In the genomic region with DNA sequence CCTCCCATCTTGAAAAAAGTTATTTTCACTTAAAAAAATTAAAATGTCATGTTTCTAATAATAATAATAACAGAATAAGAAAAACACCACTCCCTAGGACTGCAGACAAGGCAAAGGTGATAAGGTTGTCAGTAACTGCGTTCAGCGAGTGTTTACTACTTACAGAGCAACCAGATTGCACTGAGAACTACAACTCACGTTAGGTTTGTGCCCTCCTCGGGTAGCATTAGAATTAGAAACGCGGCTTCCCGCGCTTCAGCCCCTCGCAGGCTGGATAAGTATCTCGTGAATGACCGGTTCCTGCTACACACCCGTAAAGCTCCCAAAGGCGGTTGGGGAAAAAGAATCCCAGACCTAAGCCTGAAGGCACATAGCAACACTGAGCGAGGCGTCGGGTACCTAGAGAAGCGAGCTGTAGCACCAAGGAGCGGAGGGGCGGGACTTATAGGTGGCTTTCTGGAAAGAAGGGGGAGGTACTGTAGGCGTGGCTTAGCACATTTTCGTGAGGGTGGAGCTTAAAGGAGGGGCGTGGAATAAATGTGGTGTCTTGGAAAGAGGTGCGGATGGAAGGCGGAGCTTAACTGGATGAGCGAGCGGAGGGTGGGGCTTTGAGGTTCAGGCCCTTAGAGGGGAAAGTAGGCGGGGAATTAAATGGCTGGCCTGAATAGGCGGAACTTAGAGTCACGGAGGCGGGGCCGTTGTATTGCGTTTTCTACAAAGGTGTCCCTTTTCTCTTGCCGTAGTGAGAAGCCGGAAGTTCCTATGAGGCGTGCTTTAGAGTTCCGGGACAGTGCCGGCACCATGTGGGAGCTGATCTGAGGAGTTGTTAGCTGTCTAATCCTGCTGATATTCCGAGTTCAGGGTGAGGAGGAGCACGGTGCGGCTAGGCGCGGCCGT, we compare ENCODE assay signal across 8 mouse cellular contexts. TPM values are rescaled to one million over a fixed set of nuclear protein-coding genes. Genes with fewer than 3 reads are reported as not detected.
DNase-seq lines count a peak whose midpoint lies in the region; ATAC-seq lines count a peak whose summit lies in the region.

TSS of gene Heatr1 (plus strand) at position 419 of the 897 bp plus-strand sequence.

- peak within 1 kb of the TSS; percentile 96 for H3K4me2 ChIP-seq in forebrain, embryonic 14.5 days (ENCODE audit: low read length)
- H3K4me2 ChIP-seq in neural tube, embryonic 15.5 days, result peak within 1 kb of the TSS; percentile 98

- H3K9me3 ChIP-seq in forebrain, embryonic 14.5 days (replicated peaks; ENCODE audit: control insufficient read depth, low read length), result no peaks in the 10 kb centered on the region
- H3K9me3 ChIP-seq in neural tube, embryonic 15.5 days (replicated peaks), result no peaks in the 10 kb centered on the region

- H3K27ac ChIP-seq in forebrain, embryonic 14.5 days (ENCODE audit: low read depth, low read length), result no peak within 1 kb of the TSS
- H3K27ac ChIP-seq in neural tube, embryonic 15.5 days (replicated peaks), result peak within 1 kb of the TSS; percentile 80

- no peaks in the 10 kb centered on the region for H3K27me3 ChIP-seq in forebrain, embryonic 14.5 days (replicated peaks; ENCODE audit: control insufficient read depth, insufficient read depth, low read length)
- H3K27me3 ChIP-seq in neural tube, embryonic 15.5 days (replicated peaks), result peaks cover 5% of the 10 kb centered on the region; the same call in 1 of the 2 replicates

- peak; percentile 100 for DNase-seq in ES-CJ7 (ENCODE audit: low read depth, low spot score)
- peak; percentile 90 for DNase-seq in cerebellum, adult 11 months
- DNase-seq in forebrain, embryonic 14.5 days (ENCODE audit: low spot score), result peak; percentile 98
- DNase-seq in heart, postnatal 14 days, result peak; percentile 88 to 94
- peak; percentile 96 for DNase-seq in layer of hippocampus, adult 11-12 months (ENCODE audit: low spot score)
- peak; percentile 98 to 99 for DNase-seq in lung, adult 18-20 months
- DNase-seq in testis, postnatal 14 days (ENCODE audit: low spot score), result peak; percentile 94

- ATAC-seq in forebrain, embryonic 14.5 days, result peak; percentile 96
- ATAC-seq in neural tube, embryonic 15.5 days (ENCODE audit: low FRiP score), result peak; percentile 97

- H3K4me3 ChIP-seq in forebrain, embryonic 14.5 days (ENCODE audit: low read depth, low read length), result peak within 1 kb of the TSS; percentile 85
- H3K4me3 ChIP-seq in neural tube, embryonic 15.5 days (replicated peaks), result peak within 1 kb of the TSS; percentile 96

- H3K9ac ChIP-seq in forebrain, embryonic 14.5 days (ENCODE audit: low read length), result peak within 1 kb of the TSS; percentile 70
- peak within 1 kb of the TSS; percentile 59 for H3K9ac ChIP-seq in neural tube, embryonic 15.5 days (replicated peaks)

- under 1% methylated on average over 43 of the region's 43 CpGs for WGBS in forebrain, embryonic 14.5 days
- WGBS in neural tube, embryonic 15.5 days, result under 1% methylated on average over 43 of the region's 43 CpGs

- intact Hi-C loops in heart, postnatal 14 days (cut with DNase I), result loop anchor here (5.0 kb wide), 2 partner anchors 67 to 138 kb away; partner anchors contain the start of genes Lgals8 and Mtr

- H3K4me1 ChIP-seq in forebrain, embryonic 14.5 days (ENCODE audit: control insufficient read depth, insufficient read depth, low read length), result peaks cover 7% of the 10 kb centered on the region
- H3K4me1 ChIP-seq in neural tube, embryonic 15.5 days, result peaks cover 10% of the 10 kb centered on the region

- H3K36me3 ChIP-seq in forebrain, embryonic 14.5 days (ENCODE audit: control insufficient read depth, insufficient read depth, low read length), result peaks cover 21% of the 10 kb centered on the region; the same call in 1 of the 2 replicates
- peaks cover 9% of the 10 kb centered on the region for H3K36me3 ChIP-seq in neural tube, embryonic 15.5 days

RNA-seq across cellular contexts. Expression of gene Heatr1, which starts in this region (rescaled TPM):
- polyA plus RNA-seq in forebrain, embryonic 14.5 days (2014; fragmentation: Nextera tagmentation; extraction: Ambion mirVana), result 18.2 and 20.8 TPM in 2 replicates
- 10 to 100 TPM; 13.8 to 14.7 TPM for total RNA-seq in heart, postnatal 14 days (2021)
- polyA plus RNA-seq in neural tube, embryonic 15.5 days (2015; fragmentation: Nextera tagmentation; extraction: Ambion mirVana), result 9.8 and 12.9 TPM in 2 replicates
